Mouse (Mus musculus) kidney, embryonic 16.5 days (tissue): ENCODE measurements around the gene Ptpn3. TPM values are rescaled to one million over a fixed set of nuclear protein-coding genes. Genes with fewer than 3 reads are reported as not detected.

Source experiments
- ATAC-seq: fragments of 200-750 bp; cut with Nextera tagmentation; 2 replicates; pipeline ENCODE4 v1.8.0; 2017; ENCODE audit warnings: moderate TSS enrichment; ENCODE audit not compliant: low FRiP score, low TSS enrichment
- H3K27ac ChIP-seq: fragments of 300-500 bp; sonication (generic); 2 replicates; pipeline ENCODE4 v1.5.1; 2014; ENCODE audit warnings: low read length
- H3K27me3 ChIP-seq: fragments of 300-500 bp; sonication (generic); 2 replicates; pipeline ENCODE4 v1.6.1; 2014; ENCODE audit warnings: low read length, control low read depth, mixed read lengths; ENCODE audit not compliant: insufficient read depth
- H3K36me3 ChIP-seq: fragments of 300-500 bp; sonication (generic); 2 replicates; pipeline ENCODE4 v1.6.1; 2014; ENCODE audit warnings: low read length, control low read depth, mixed read lengths; ENCODE audit not compliant: insufficient read depth
- H3K4me1 ChIP-seq: fragments of 300-500 bp; sonication (generic); 2 replicates; pipeline ENCODE4 v1.6.1; 2014; ENCODE audit warnings: low read length, control low read depth, mixed read lengths; ENCODE audit not compliant: insufficient read depth
- H3K4me2 ChIP-seq: fragments of 300-500 bp; sonication (generic); replicated peaks from 2 replicates; pipeline ENCODE4 v1.6.1; 2014; ENCODE audit warnings: low read depth, low read length
- H3K4me3 ChIP-seq: fragments of 300-500 bp; sonication (generic); 2 replicates; pipeline ENCODE4 v1.5.1; 2014; ENCODE audit warnings: mild to moderate bottlenecking, low read length
- H3K9ac ChIP-seq: fragments of 300-500 bp; sonication (generic); replicated peaks from 2 replicates; pipeline ENCODE4 v1.6.1; 2014; ENCODE audit warnings: low read length
- H3K9me3 ChIP-seq: fragments of 300-500 bp; sonication (generic); 2 replicates; pipeline ENCODE4 v1.6.1; 2016; ENCODE audit warnings: low read length, control low read depth
- WGBS: fragments of 180-500 bp; shearing (Covaris S2); extraction: QIAGEN DNeasy Blood & Tissue Kit; methylation state at CpG from one replicate; pipeline ENCODE4 v1.1.7; 2014; 5-methylcytosine and 5-hydroxymethylcytosine counted together
- polyA plus RNA-seq: library from polyadenylated mRNA; unstranded; fragments of >200 nt; fragmentation: Nextera tagmentation; extraction: Ambion mirVana; gene quantifications from 2 replicates; pipeline ENCODE4 v1.2.1, GENCODE M21; 2015

The Ptpn3 gene
- polyA plus RNA-seq, 1 experiment from 2014 or later: 9.0 TPM

DNA sequence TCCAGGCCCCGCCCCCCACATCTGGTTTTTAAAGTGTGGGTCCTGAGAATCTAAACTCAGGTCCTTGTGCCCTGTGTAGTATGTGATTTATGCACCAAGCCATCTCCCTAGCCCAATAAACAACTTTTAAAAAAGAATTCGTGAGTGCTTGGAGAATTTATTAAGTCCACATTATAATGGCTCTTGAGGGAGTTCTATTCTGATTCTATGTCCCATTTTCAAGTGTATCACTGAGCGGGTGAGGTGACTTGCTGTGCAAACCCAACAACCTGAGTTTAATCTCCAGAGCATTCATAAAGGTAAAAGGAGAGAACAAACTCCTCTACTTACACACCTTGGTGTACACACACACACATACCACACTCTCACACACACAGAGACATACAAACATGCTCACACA lies 133.0 kb downstream of the Ptpn3 start:
- H3K36me3 ChIP-seq: no peaks in the 10 kb centered on the region
- no peak for ATAC-seq
- no peaks in the 10 kb centered on the region for H3K27me3 ChIP-seq
- no peak overlapping the region for H3K9ac ChIP-seq
- H3K4me2 ChIP-seq: no peak overlapping the region
- no peak overlapping the region for H3K27ac ChIP-seq
- WGBS: 71% methylated on average over 3 of the region's 3 CpGs
- no peak overlapping the region for H3K4me3 ChIP-seq
- no peaks in the 10 kb centered on the region for H3K9me3 ChIP-seq
- 0 out of 2 replicates have a peak, but pooled peaks cover 4% of the 10 kb centered on the region for H3K4me1 ChIP-seq

DNA sequence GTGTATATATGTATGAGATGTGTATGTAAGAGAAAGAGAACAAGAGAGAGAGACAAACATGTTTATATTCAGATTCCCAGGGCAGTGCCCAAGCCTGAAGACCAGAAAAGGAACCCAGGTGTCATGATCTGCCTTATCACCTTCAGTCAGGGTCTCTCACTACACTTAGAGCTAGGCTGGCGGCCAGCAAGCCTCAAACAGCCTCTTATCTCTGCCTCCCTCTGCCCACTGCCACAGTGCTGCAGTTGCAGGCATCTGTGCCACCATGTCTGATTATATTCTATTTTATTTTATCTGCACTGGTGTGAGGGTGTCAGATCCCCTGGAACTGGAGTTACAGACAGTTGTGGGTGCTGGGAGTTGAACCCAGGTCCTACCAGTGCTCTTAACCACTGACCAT lies 133.4 kb downstream of the Ptpn3 start:
- Histone ChIP-seq H3K27ac (no peak overlapping the region), H3K27me3 (no peaks in the 10 kb centered on the region), H3K4me3 (no peak overlapping the region), H3K4me2 (no peak overlapping the region), H3K36me3 (no peaks in the 10 kb centered on the region), H3K9me3 (no peaks in the 10 kb centered on the region), H3K4me1 (0 out of 2 replicates have a peak, but pooled peaks cover 4% of the 10 kb centered on the region), H3K9ac (no peak overlapping the region)
- 92% methylated on average over 1 of the region's 1 CpGs for WGBS
- ATAC-seq: no peak

DNA sequence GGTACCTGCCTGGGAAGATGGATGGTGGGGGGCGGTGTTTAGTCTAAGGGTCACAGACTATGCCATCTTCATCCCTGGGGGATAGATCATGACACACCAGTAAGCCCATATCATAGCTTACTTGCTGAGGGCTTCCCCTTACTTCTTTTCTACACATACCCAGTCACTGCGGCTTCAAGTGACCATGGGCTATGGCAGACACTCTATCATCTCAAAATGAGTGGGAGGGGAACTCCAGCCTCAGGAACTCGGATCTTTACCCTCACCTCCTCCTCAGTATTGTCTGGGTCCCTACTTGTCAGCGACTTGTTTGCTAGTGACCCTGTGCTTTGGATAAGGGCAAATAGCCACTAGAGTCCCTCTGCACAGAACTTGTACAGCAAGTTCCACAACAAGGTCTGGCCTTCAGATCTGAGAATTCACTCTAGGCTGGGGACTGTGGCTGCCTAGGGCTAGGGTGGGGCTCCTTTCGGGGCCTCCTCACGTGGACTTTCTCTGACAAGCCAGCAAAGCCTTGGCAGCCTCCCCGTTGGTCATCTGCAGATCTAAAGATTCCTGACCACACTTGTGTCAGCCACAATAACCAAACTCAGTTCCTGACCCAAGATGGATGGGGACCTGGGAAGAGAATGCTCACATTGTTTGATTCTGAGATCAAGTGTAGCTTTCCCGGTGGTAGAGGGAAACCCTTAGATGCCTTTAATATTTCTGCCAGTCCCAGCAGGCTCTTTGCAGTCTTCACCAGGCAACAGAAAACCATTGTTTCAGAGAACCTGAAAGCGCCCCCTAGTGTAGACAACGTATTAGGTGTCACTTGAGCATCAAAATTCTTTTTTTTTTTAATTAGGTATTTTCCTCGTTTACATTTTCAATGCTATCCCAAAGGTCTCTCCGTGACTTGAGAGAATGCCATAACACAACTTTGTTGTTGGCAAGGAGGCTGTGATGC lies 134.4 kb downstream of the Ptpn3 start:
- no peak; the same call in 1 of the 2 replicates for ATAC-seq
- H3K9me3 ChIP-seq: no peaks in the 10 kb centered on the region
- no peak overlapping the region for H3K4me3 ChIP-seq
- no peak overlapping the region for H3K27ac ChIP-seq
- H3K27me3 ChIP-seq: no peaks in the 10 kb centered on the region
- H3K36me3 ChIP-seq: no peaks in the 10 kb centered on the region
- no peak overlapping the region for H3K4me2 ChIP-seq
- no peak overlapping the region for H3K9ac ChIP-seq
- 0 out of 2 replicates have a peak, but pooled peaks cover 4% of the 10 kb centered on the region for H3K4me1 ChIP-seq
- WGBS: 48% methylated on average over 12 of the region's 12 CpGs

DNA sequence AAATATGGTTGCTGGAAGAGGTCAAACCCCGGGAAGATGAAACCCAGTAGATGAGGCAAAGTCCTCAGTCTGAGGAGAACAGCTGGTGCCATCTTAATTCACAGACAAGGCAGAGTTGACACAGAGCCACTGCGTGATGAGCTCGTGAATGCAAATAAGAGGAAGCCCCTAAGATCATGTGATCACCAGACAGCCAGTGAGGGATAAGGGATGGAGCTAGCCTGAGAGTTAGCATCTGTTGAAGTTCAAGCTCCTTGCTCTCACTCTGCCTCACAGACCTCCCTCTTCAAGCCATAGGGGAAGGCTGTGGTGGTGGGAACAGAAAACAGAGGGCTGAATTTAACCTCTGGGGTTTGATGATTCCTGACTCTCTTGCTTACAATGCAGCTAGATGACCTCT lies 136.0 kb downstream of the Ptpn3 start:
- no peak for ATAC-seq
- 65% methylated on average over 3 of the region's 3 CpGs for WGBS
- H3K4me2 ChIP-seq: no peak overlapping the region
- no peaks in the 10 kb centered on the region for H3K27me3 ChIP-seq
- H3K9me3 ChIP-seq: no peaks in the 10 kb centered on the region
- no peak overlapping the region for H3K4me3 ChIP-seq
- H3K36me3 ChIP-seq: no peaks in the 10 kb centered on the region
- H3K4me1 ChIP-seq: no peaks in the 10 kb centered on the region
- no peak overlapping the region for H3K9ac ChIP-seq
- H3K27ac ChIP-seq: no peak overlapping the region

DNA sequence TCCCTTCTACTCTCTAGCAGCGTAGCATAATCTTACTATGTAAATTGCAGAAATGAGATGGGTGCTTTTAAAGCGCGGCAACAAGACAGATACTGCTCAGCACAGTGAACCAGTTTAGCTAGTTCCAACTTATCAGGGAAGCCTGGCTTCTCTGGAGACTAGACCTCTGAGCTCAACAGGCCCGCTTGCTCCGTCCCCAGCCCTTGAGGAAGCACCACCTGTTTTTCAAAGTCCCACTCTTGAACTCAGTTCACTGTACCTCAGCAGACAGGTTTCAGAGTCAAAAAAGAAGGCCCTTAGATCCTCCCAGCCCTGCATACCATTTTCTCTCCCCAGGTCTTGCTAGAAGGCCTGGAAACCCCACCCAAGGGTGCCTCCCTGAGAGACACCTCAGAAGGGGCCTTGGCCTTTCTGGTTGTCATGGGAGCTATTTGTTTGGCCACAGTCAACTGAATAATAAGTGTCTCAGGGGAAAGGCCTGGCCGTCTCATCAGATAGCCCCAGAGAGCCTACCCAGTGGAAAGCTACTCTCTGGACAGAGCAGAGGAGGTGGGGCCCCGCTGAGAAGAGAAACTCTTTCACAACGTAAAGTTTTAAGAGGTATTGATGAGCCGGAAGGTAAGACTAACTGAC lies 136.9 kb downstream of the Ptpn3 start:
- no peak for ATAC-seq
- peaks cover 2% of the 10 kb centered on the region; the same call in 1 of the 2 replicates for H3K4me1 ChIP-seq

DNA sequence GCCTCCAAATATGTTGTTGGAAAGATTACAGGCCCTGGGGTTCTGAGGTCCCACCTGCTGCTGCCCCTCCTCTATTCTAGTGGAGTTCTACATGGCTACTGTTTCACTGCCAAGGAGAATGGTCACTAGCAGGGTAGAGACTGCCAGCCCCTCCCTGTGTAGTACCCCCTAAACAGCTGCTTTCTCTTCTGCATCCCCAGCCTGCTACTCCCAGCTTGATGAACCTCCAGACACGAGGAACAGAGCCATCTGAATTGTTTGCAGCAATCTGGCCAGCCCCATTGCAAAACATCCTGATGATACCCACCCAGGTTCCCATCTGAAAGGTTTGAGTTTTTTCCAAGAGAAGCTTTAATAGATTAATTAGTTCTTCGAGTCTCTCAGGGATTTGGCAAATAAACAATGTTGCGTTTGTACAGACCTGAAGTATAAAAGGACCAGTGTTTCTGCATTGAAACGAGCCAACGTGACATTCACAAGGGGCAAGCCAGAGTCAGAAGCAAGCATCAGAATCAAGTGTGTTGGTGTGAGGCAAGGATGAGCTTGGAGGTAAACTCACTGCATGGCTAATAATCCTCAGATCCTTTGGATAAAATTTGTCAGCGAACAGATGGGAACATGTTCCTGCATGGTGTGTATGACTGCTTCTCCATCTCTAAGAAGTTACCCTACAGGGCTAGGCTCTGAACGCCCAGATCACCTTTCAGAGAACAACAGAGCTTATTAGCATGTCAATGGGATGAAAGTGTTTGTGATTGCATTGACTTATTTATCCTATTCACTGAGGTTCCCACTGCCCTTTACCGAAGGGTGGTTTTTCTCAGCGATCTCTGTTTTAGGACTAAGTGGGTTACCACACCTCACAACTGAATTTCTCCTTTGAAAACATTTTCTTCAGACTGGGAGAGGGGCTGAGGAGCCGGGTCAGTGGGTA lies 138.6 kb downstream of the Ptpn3 start:
- H3K4me1 ChIP-seq: peaks cover 2% of the 10 kb centered on the region; the same call in 1 of the 2 replicates

More for the DNA sequence above, 136.9 kb downstream of the Ptpn3 start:
- Histone ChIP-seq H3K36me3 (no peaks in the 10 kb centered on the region), H3K27ac (no peak overlapping the region), H3K4me3 (no peak overlapping the region), H3K27me3 (no peaks in the 10 kb centered on the region), H3K4me2 (no peak overlapping the region), H3K9me3 (no peaks in the 10 kb centered on the region), H3K9ac (no peak overlapping the region)
- WGBS: 89% methylated on average over 9 of the region's 9 CpGs

DNA sequence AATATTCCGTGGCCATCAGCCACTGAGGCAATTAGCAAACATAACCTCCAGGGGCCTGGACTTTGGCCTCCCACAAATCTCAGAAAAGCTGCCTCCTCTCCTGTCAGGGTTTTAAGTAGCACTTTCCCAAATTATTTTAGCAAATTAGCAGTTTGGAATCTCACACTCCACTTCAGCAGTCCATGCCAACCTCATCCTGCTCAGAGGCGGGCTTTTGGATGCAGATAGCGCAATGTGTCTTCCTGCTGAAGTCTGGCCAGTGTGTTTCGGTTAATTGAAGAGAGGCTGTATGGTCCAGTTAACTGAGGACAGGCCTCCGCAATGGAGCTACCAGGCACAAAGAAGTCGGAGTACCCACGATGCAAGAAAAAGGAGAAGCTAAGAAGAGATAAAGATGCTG lies 141.1 kb downstream of the Ptpn3 start:
- H3K27ac ChIP-seq: no peak overlapping the region
- H3K4me1 ChIP-seq: peaks cover 2% of the 10 kb centered on the region; the same call in 1 of the 2 replicates
- no peak overlapping the region for H3K4me2 ChIP-seq
- no peak overlapping the region for H3K4me3 ChIP-seq
- no peak overlapping the region for H3K9ac ChIP-seq
- no peaks in the 10 kb centered on the region for H3K36me3 ChIP-seq
- no peak for ATAC-seq
- no peaks in the 10 kb centered on the region for H3K9me3 ChIP-seq
- no peaks in the 10 kb centered on the region for H3K27me3 ChIP-seq
- WGBS: 54% methylated on average over 7 of the region's 7 CpGs

More for the DNA sequence above, 138.6 kb downstream of the Ptpn3 start:
- no peaks in the 10 kb centered on the region for H3K9me3 ChIP-seq
- no peaks in the 10 kb centered on the region for H3K27me3 ChIP-seq
- ATAC-seq: no peak
- H3K4me2 ChIP-seq: no peak overlapping the region
- WGBS: 50% methylated on average over 10 of the region's 10 CpGs
- H3K9ac ChIP-seq: no peak overlapping the region
- H3K27ac ChIP-seq: no peak overlapping the region
- H3K36me3 ChIP-seq: no peaks in the 10 kb centered on the region
- H3K4me3 ChIP-seq: no peak overlapping the region

DNA sequence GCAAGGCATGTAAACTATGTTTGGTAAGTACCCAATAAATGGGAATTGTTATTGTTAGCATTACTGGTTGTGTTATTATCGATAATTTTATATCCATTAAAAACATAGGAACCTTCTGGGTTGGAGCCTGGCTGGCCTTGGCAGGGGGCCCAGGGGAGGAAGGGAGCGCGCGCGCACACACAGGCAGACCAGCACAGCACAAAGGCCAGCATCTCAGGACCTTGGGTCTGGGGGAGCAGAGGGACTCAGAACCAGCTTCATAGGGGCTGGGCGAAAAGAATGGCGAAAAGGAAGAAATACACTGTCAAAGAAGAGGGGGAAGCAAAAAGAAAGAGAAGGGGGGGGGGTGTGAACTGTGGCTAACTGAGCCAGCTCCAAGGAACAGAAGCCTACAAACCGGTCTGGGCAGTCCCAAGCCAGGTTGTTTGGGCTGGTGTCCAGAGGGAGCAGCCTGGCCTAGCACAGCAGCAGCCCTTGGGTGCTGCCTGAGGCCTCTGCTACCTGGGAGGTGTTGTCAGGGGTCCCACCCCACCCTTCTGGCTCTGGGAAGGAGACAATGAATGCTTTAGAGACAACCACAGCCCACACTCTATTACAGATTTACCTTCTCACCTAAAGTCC lies 145.0 kb downstream of the Ptpn3 start:
- Histone ChIP-seq H3K4me1 (peaks cover 16% of the 10 kb centered on the region), H3K9me3 (no peaks in the 10 kb centered on the region), H3K4me2 (no peak overlapping the region), H3K27ac (no peak overlapping the region), H3K4me3 (no peak overlapping the region), H3K27me3 (no peaks in the 10 kb centered on the region), H3K9ac (no peak overlapping the region), H3K36me3 (no peaks in the 10 kb centered on the region)
- ATAC-seq: peak; percentile 64
- 70% methylated on average over 8 of the region's 8 CpGs for WGBS

DNA sequence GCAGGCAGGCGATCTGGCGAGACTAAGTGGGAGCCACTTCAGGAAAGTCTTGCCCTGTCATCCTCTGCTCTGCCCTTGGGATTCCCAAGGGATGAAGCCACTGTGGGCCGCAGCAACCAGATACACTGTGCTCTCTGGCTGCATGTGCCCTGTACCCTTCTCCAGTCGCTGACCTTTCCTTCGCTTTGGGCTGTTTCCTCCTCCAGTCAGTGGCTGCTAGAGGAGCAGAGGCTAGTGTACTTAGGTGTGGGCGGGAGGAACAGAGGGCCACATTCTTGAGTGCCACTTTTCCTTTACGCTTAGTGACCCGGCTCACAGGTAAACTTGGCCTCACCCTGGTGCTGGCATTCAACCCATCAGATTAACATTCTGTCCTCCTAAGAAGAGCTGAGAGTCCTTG lies 147.8 kb downstream of the Ptpn3 start:
- 22% methylated on average over 8 of the region's 8 CpGs for WGBS
- H3K4me3 ChIP-seq: no peak overlapping the region; the same call in 1 of the 2 replicates
- H3K27ac ChIP-seq: peak overlapping the region; percentile 72
- H3K9me3 ChIP-seq: no peaks in the 10 kb centered on the region
- H3K27me3 ChIP-seq: no peaks in the 10 kb centered on the region
- peak overlapping the region; percentile 40 for H3K4me2 ChIP-seq
- H3K4me1 ChIP-seq: peaks cover 14% of the 10 kb centered on the region
- peak overlapping the region; percentile 58 for H3K9ac ChIP-seq
- H3K36me3 ChIP-seq: no peaks in the 10 kb centered on the region
- peak; percentile 81 for ATAC-seq
